Mouse (Mus musculus) testis, postnatal 10 days (tissue): Measurements from ENCODE around the gene Ppm1n.

ENCODE experiments used
- DNase-seq: peaks from one replicate; pipeline ENCODE4 v3.0.0; 2021; ENCODE audit warnings: low spot score

The Ppm1n gene

GRCm38 (mm10) chr7:19279581-19280114, at the start of gene Ppm1n:
TSS of gene Ppm1n (minus strand) at chr7:19280064.
- DNase-seq = no peak

GRCm38 (mm10) chr7:19328425-19328824, 48.6 kb upstream of the Ppm1n start:
- no peak for DNase-seq

GRCm38 (mm10) chr7:19327782-19328181, 47.9 kb upstream of the Ppm1n start:
- DNase-seq = no peak

GRCm38 (mm10) chr7:19327128-19327527, 47.3 kb upstream of the Ppm1n start:
- DNase-seq = peak; percentile 88

GRCm38 (mm10) chr7:19326359-19326758, 46.5 kb upstream of the Ppm1n start:
- peak; percentile 93 for DNase-seq

GRCm38 (mm10) chr7:19325262-19326199, 45.7 kb upstream of the Ppm1n start:
- DNase-seq = no peak

- DNase-seq = no peak
Observed at GRCm38 (mm10) chr7:19324221-19324620, 44.4 kb upstream of the Ppm1n start.

GRCm38 (mm10) chr7:19322489-19322888, 42.6 kb upstream of the Ppm1n start:
- DNase-seq = no peak

GRCm38 (mm10) chr7:19321464-19321863, 41.6 kb upstream of the Ppm1n start:
- no peak for DNase-seq

- DNase-seq = no peak
Observed at GRCm38 (mm10) chr7:19320637-19321036, 40.8 kb upstream of the Ppm1n start.

GRCm38 (mm10) chr7:19319906-19320305, 40.0 kb upstream of the Ppm1n start:
- peak; percentile 97 for DNase-seq

- no peak for DNase-seq
Observed at GRCm38 (mm10) chr7:19319458-19319857, 39.6 kb upstream of the Ppm1n start.

- no peak for DNase-seq
Observed at GRCm38 (mm10) chr7:19318676-19319075, 38.8 kb upstream of the Ppm1n start.

GRCm38 (mm10) chr7:19318201-19318600, 38.3 kb upstream of the Ppm1n start:
- DNase-seq = no peak

GRCm38 (mm10) chr7:19316451-19317161, 36.7 kb upstream of the Ppm1n start:
- DNase-seq = no peak

- DNase-seq = no peak
Observed at GRCm38 (mm10) chr7:19314033-19314432, 34.2 kb upstream of the Ppm1n start.

- no peak for DNase-seq
Observed at GRCm38 (mm10) chr7:19311991-19312390, 32.1 kb upstream of the Ppm1n start.

GRCm38 (mm10) chr7:19309884-19310641, 30.2 kb upstream of the Ppm1n start, which contains the start of gene Fosb:
TSS of gene Fosb (minus strand) at chr7:19310051.
- DNase-seq = peak; percentile 97

GRCm38 (mm10) chr7:19309278-19309883, 29.5 kb upstream of the Ppm1n start:
- DNase-seq = no peak

- DNase-seq = peak; percentile 96
Observed at GRCm38 (mm10) chr7:19308454-19309277, 28.8 kb upstream of the Ppm1n start.
